Mouse (Mus musculus): Measurements from ENCODE around the gene Lrrc23.
A peak's percentile ranks its signal among the peaks of the same experiment; 100 is the strongest.

The Lrrc23 gene

DNA sequence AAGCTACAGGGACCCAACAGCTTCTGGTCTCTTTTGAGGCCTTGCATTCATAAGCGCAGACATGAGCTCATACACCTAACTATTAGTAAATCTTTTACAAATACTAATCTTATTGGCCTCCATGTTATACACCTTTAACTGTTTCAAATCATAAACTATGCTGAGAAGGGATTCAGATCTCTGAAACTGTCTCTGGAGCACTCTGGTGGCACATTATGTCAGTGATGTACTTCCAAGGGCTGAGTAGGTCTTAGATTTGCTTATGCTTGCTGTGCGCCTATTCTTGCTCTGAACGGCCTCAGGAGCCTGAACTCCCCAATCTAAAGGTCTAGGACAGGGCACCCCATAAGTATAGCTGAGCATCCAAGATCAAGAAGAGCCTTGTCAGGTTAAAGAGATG is 37.7 kb downstream of the Lrrc23 start:
- DNase-seq (ENCODE audit: low spot score in 2 of 2) = no peak

DNA sequence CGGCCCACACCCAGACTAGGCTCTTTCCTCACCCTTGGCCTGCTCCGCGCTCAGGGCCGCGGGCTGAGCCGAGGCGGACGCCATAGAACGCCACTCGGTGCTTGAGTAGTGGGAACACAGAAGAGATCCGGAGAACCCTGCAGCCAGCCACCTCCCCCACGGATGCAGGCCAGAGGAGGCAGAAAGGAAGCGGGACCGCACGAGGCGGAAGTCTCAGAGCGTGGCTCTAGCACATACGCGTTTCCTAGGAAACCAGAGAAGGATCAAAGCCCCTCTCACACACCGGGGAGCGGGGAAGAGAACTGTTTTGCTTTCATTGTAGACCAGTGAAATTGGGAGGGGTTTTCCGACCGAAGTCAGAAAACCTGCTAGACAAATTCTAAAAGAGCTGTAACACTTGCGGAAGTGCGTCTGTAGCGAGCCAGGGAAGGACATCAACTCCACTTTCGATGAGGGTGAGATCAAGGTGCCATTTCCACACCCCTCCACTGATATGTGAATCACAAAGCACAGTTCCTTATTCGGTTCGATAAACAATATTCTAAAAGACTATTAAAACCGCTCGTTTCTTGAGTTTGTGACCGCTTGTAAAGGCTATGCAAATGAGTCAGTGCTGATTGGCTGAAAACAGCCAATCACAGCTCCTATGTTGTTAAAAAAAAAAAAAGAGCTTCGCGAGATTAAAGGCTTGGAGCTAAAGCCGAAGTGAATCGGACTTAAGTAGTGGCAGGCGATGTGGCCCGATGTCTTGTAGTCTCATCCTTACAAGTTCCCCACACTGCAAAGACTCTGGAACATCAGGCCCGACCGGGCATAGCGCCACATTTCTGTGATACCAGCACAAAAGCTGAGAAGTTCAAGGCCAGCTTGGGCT is 38.4 kb downstream of the Lrrc23 start, which contains the start of gene Grcc10:
Gene Grcc10, minus strand, starts transcription at position 487 of the 874 bp plus-strand sequence.
- DNase-seq (ENCODE audit: low spot score in 2 of 2) = peak; percentile 89 to 93

DNA sequence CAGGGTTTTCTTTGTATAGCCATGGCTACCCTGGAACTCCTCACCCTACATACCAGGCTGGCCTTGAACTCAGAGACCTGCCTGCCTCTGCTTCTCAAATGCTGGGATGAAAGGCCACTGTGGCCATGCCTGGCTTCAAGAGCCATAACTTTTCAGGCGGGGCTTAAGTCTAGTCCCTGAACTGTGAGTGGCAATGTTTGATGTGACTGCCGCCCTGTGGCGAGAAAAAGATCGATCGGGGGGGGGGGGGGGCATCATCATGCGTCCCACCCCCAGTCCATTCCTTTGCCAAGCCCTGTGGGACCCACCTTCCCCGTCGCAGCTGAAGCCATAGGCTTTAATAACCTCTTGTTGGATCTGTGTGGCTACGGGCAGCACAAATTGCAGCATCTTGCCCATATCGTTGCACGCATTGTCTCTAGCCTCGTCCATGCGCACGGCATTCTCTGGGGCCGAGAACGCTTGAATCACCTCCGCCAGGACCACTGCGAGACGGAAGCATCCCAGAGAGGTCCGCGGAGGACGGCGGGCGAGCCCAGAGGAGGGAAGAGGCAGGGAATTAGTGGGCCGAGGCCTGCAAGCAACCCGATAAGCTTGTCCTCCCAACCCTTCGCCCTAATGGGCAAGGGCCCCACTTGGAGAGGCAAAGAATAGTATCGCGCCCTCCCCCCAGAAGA is 39.2 kb downstream of the Lrrc23 start:
- no peak for DNase-seq (ENCODE audit: low spot score in 2 of 2)

DNA sequence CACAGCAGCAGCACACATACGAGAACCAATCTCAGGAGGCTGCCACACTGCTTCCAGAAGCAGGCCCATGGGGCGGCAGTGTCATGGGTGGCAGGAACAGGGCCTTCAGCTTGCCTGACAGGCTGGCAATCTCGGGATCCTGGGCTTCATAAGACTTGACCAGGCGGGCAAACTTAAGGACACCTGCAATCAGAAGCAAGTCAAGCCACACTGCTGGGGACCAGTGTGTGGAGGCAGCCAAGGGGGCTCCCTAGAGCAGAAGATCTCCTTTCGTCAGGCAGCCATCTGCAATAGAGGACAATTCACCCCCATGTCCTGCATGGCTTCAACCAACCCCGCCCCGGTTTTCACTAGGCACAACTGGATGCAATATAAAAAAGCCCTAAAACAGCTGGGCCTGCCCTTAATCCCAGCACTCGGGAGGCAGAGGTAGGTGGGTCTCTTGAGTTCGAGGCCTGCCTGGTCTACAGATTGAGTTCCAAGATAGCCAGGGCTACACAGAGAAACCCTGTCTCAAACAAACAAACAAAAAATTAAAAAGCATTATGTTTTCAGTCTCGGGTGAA is 40.2 kb downstream of the Lrrc23 start:
- no peak for DNase-seq (ENCODE audit: low spot score in 2 of 2)

DNA sequence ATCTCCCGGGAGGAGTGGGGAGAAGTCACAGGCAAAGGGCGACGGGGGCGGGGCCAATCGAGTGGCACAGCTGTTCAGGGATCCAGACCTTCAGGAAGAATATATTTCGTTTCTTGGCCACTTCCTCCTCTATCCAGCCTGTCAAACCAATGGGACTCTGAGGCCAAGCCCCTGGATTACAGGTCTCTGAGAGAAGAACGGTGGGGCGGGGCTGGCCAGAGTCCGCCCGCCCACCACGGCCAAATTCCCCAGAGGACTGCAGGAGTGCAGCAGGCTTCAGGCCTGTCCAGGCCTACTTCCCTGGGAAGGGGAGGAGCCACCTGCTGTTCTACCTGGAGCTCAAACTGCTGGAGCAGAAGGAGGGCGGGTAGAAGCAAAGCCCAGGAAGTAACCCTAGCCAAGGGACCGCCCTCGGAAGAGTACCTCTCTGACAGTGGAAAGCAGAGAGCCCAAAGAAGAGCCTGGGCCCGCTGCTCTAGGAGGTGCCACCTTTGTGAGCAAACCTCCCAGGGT is 41.0 kb downstream of the Lrrc23 start, which contains the start of gene Ptpn6:
Gene Ptpn6, minus strand, starts transcription at position 204 of the 513 bp plus-strand sequence.
- no peak for DNase-seq (ENCODE audit: low spot score in 2 of 2)

DNA sequence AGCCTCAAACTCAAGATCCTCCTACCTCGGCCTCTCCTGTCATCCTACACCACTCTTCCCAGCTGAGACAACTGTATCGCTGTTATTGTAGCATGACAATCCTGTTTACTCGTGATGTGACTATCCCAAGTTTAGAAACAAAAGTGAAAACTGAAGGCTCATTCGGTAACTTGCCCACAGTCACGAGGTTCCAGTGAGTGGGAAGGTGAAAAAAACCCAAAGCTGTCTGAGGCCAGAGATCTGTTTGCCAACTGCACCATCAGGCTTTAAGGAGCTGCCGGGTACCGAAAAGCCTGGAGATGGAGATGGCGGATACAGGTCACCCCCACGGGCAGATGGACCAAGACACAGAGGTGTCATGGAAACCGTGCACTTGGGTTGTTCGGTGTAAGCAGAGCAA is 42.5 kb downstream of the Lrrc23 start:
- peak in 1 of 2 experiments; percentile 55 for DNase-seq (ENCODE audit: low spot score in 2 of 2)

DNA sequence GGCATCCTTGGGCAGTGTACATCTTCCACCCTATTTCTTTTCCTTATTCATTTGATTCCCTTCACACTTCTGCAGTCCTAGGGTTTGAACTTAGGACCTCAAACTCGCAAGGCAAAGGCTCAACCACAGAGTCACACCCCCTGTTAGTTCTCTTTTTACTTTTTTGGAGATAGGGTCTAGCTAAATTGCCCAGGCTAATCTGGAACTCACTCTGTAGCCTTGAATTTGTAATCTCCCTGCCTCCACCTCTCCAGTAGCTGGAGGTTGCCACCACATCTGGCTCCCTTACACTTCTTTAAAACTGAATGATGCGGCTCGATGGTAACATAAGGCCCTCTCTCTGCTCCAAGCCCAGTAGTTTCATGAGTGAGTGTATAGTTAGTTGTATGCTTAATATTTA is 45.1 kb downstream of the Lrrc23 start:
- no peak for DNase-seq (ENCODE audit: low spot score in 2 of 2)

DNA sequence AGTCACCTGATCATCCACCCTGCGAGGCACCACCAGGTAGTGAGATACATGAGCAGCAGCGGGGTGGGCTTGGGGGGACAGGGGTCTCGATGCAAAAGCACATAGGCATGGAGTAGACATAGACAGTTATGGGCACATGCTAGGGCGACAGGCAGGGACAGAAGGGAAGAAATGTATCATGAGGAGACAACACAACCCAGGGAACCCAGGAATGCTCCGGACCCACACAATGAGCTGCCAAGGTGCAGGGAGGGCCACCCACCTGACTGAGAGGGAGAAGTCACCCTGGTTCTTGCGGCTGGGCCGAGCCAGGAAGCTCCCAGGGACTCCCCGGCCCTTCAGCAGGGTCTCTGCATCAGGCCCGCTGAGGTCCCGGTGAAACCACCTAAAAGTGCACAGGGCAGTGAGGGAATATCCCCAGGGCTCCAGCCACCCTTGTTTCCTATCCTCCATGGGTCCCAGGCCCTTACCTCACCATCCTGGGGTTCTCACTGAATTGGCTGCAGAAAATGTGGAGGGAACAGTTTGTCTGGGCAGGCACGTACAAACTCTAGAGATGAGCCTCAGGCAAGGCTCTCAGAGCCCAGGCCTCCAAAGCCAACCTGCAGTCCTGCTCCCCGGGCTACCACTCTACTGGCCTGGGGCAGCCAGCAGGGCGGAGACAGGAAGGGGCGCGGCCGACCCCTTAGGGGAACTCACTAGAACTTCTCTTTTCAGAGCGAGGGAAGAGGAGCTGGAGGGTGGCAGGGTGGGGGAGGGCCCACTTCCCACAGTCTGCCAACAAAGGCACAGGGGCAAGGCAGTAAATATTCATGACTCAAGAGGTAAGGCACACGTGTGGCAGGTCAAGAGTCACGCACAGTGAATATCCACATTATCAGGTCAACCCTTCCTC is 46.8 kb downstream of the Lrrc23 start:
- no peak for DNase-seq (ENCODE audit: low spot score in 2 of 2)

DNA sequence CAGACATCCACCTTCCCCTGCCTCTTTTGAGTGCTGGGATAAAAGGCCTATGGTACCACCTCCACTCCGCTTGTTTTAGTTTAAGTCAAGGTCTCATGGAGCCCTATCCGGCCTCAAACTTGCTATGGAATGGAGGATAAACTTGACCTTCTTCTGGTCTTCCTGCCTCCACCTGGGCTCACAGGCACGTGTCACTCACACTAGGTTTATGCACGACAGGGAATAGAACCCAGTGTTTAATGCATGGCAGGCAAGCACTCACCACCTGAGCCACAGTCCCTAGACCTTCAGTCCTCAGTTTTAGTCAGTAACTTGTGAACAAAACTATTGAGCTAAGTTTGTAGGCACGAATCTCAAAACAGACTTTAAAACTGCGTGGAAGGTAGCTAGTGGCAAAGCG is 48.5 kb downstream of the Lrrc23 start:
- no peak for DNase-seq (ENCODE audit: low spot score in 2 of 2)

DNA sequence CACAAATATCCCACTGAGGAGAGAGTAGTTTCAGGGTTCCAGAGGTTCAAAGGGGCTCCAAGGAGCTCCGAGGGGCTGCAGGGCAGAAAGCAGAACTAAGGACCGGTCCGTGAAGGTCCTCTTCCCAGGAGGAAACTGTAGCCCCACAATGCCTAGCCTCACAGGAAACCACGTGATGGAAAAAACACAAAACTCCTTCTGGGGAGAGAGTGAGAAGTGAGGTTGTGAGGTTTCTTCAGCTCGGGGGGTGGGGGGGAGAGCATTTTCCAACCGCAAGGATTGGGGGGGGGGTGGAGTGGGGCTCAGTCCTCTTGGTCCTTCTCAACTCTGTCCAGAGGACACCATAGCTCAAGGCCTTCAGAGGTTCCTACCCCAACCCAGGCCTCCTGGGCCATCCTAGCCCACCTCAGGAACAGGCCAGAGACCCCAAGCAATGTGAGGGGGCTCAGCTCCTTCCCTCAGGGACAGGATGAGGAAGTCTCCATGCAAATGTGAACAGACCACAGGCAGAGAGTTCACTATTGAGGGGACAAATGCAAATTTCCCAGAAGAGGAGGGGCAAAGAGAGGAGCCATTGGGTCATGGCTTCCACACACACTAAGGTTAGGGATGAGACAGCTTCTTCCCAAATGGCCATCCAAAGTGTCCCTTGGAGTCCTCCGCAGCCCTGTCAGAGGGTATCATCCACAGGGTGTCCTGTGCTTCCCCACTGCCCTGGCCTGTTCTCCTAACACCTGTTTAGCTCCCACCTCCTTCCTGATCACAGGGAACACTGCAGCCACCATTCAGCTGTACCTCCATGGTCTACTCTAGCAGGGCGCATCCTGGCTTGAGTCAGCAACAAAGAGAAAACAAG is 49.4 kb downstream of the Lrrc23 start:
- no peak for DNase-seq (ENCODE audit: low spot score in 2 of 2)

DNA sequence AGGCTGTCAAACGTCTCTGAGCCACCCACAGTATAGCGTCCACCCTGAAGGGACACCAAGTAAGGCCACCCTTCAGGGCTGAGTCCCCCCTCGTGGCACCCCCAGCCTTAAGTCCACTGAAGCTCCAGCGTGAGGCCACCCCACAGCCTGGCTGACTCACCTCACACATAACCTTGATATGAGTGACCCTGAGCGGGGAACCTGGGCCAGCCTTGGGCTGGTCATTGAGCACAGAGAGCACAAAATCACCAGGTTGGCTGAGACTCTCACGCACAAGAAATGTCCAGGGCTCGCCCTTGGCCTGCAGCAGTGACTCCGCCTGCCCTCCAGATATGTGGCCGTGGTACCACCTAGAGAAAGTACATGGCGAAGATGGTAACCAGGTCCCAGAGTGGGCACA is 50.9 kb downstream of the Lrrc23 start:
- DNase-seq (ENCODE audit: low spot score in 2 of 2) = no peak

DNA sequence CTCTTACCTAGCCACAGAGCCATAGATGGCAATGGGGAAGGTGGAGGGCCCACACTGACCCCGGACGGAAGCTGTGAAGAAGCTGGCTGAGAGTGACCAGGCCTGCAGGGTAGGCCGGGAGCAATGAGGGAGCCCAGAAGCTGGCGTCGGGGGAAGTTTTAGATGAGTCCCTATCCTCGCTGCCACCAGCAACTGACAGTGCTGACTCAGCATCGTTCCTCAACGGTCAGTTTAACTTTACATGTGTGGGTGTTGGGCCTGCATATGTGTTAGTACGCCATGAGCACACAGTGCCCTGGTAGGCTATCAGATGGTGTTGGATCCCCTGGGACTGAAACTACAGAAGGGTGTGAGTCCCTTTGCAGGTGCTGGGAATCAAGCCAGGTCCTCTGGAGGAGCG is 55.1 kb downstream of the Lrrc23 start:
- DNase-seq (ENCODE audit: low spot score in 2 of 2) = no peak

DNA sequence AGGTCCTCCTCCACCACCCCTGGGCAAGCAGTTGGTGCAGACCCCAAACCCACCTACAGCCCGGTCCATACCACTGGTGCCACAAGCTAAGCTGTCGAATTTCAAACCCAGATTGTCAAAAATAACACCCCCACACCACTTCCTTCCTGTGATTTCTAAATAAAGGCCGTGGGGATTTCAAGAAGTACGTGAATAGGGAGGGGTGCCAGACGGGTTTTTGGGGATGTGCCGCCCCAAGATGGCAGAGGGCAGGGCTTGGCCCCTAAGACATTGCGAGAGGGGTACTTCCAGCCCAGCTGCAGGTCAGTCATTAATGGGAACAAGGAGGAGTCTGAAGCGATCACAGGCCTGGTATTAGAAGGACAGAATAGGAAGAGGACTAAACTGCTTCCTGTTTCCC is 56.0 kb downstream of the Lrrc23 start:
- no peak for DNase-seq (ENCODE audit: low spot score in 2 of 2)

DNA sequence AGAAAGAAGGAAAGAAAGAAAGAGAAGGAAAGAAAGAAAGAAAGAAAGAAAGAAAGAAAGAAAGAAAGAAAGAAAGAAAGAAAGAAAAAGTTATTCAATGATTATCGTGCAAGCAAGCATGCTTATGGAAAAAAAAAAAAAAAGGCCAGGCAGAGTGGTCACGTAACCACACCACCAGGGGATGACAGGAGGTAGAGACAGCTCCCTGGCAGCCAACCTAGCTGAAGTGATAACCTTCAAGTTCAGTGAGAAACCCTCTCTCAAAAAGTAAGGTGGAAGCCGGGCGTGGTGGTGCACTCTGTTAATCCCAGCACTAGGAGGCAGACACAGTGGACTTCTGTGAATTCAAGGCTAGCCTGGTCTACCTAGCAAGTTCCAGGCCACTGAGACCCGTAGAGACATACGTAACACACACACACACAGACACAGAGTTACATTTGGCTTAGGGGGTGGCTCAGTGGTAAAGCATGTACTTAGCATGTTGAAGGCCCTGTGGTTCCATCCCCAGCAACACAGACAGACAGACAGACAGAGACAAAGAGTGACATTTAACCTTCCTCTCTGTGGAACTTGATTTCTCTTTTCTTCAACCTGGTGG is 56.6 kb downstream of the Lrrc23 start:
- no peak for DNase-seq (ENCODE audit: low spot score in 2 of 2)

DNA sequence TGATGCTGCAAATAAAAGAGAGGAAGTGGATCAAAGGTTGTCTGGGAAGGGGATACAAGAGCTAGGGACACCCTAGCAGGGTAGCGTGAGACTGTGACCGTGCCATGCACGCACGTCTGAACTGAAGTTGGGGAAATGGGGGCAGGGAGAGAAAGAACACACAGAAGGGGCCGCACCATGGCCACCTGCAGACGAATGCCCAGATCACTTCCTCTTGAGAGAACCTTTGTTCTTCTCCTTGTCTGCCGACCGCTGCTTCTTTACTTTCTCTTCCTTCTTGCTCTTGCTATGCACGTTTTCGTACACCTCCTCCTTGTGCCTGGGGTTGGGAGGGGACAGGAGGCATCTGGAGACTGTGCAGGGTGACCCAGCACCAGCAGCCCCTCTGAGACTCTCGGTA is 58.6 kb downstream of the Lrrc23 start:
- no peak for DNase-seq (ENCODE audit: low spot score in 2 of 2)
